Comparison of ENCODE assay signal across 12 mouse cellular contexts in genomic region chr10:91188684-91189287, GRCm38 (mm10). TPM values are rescaled to one million over a fixed set of nuclear protein-coding genes. Genes with fewer than 3 reads are reported as not detected.
DNase-seq lines count a peak whose midpoint lies in the region; ATAC-seq and TF ChIP-seq lines count a peak whose summit lies in the region.
"Had no signal": no experiment of that assay in that cellular context is flagged by ENCODE, and none has a peak within 500 bp of the region (broad histone marks: within the 10 kb centered on the region; RNA-seq: fewer than 3 reads in every experiment).

No protein-coding gene starts in this region.

- TF ChIP-seq CTCF in ES-Bruce4 (IDR thresholded peaks at IDR 0.05; ENCODE audit: low read depth, low read length), result no peak
- TF ChIP-seq CTCF in midbrain, postnatal 0 days (IDR thresholded peaks at IDR 0.05), result no peak

- no peak for ATAC-seq in hindbrain, embryonic 13.5 days (ENCODE audit: low FRiP score)
- no peak for ATAC-seq in midbrain, postnatal 0 days (ENCODE audit: low FRiP score)
- ATAC-seq in heart, embryonic 12.5 days (ENCODE audit: insufficient number of reproducible peaks, low FRiP score), result no peak
- ATAC-seq in megakaryocyte, adult 5-6 weeks (ENCODE audit: poor library complexity, severe bottlenecking), result no peak

- H3K9ac ChIP-seq in ES-Bruce4 (ENCODE audit: low read depth, poor library complexity, severe bottlenecking), result peak overlapping the region; percentile 58; the same call in 1 of the 2 replicates
- H3K9ac ChIP-seq in hindbrain, embryonic 13.5 days, result no peak overlapping the region
- H3K9ac ChIP-seq in midbrain, postnatal 0 days (replicated peaks; ENCODE audit: low read length, poor library complexity, severe bottlenecking), result no peak overlapping the region
- no peak overlapping the region for H3K9ac ChIP-seq in heart, embryonic 12.5 days
- H3K9ac ChIP-seq: stomach, embryonic 15.5 days had no signal

- 72% methylated on average over 5 of the region's 5 CpGs for WGBS in heart, embryonic 10.5 days
- 84% methylated on average over 5 of the region's 5 CpGs for WGBS in hindbrain, embryonic 13.5 days
- WGBS in midbrain, postnatal 0 days, result 88% methylated on average over 5 of the region's 5 CpGs
- 72% methylated on average over 5 of the region's 5 CpGs for WGBS in heart, embryonic 12.5 days

- H3K9me3 ChIP-seq in heart, embryonic 10.5 days, result no peaks in the 10 kb centered on the region
- H3K9me3 ChIP-seq in ES-Bruce4 (replicated peaks; ENCODE audit: control insufficient read depth, insufficient read depth, low read length, poor library complexity, severe bottlenecking), result no peaks in the 10 kb centered on the region
- H3K9me3 ChIP-seq in hindbrain, embryonic 13.5 days, result no peaks in the 10 kb centered on the region
- H3K9me3 ChIP-seq in midbrain, postnatal 0 days (ENCODE audit: low read length), result no peaks in the 10 kb centered on the region
- H3K9me3 ChIP-seq in heart, embryonic 12.5 days (replicated peaks), result no peaks in the 10 kb centered on the region; the same call in 1 of the 2 replicates
- H3K9me3 ChIP-seq: stomach, embryonic 15.5 days had no signal

- no peak for DNase-seq in heart, embryonic 10.5 days (ENCODE audit: low spot score)
- DNase-seq in heart, adult 18-20 months, result no peak
- DNase-seq in midbrain, postnatal 0 days (ENCODE audit: low spot score), result no peak
- DNase-seq in spleen, postnatal 36 days (ENCODE audit: low spot score in 2 of 2), result no peak
- DNase-seq: kidney, postnatal 25 days; lung, postnatal 36 days; thymus, postnatal 25 days had no signal

- no peak overlapping the region for H3K4me2 ChIP-seq in hindbrain, embryonic 13.5 days
- no peak overlapping the region for H3K4me2 ChIP-seq in midbrain, postnatal 0 days (ENCODE audit: low read depth, low read length, poor library complexity, severe bottlenecking)
- H3K4me2 ChIP-seq in heart, embryonic 12.5 days, result no peak overlapping the region

- no peak overlapping the region for H3K4me3 ChIP-seq in heart, embryonic 10.5 days
- no peak overlapping the region for H3K4me3 ChIP-seq in ES-Bruce4 (ENCODE audit: low read depth, low read length)
- H3K4me3 ChIP-seq in hindbrain, embryonic 13.5 days, result no peak overlapping the region
- no peak overlapping the region for H3K4me3 ChIP-seq in midbrain, postnatal 0 days (ENCODE audit: low read depth, low read length)
- no peak overlapping the region for H3K4me3 ChIP-seq in heart, embryonic 12.5 days

- H3K27ac ChIP-seq in heart, embryonic 10.5 days, result 0 out of 2 replicates have a peak overlapping the region, but pooled peaks have one; percentile 92
- H3K27ac ChIP-seq in ES-Bruce4 (ENCODE audit: insufficient read depth, low read length), result no peak overlapping the region
- H3K27ac ChIP-seq in hindbrain, embryonic 13.5 days, result peak overlapping the region; percentile 96
- H3K27ac ChIP-seq in midbrain, postnatal 0 days (ENCODE audit: low read depth, low read length), result peak overlapping the region; percentile 97
- no peak overlapping the region for H3K27ac ChIP-seq in heart, embryonic 12.5 days (ENCODE audit: poor library complexity, severe bottlenecking)

- no peaks in the 10 kb centered on the region for H3K27me3 ChIP-seq in heart, embryonic 10.5 days (ENCODE audit: insufficient read depth, poor library complexity, severe bottlenecking)
- H3K27me3 ChIP-seq in ES-Bruce4 (ENCODE audit: control insufficient read depth, insufficient read depth, low read length, poor library complexity, severe bottlenecking), result no peaks in the 10 kb centered on the region
- H3K27me3 ChIP-seq in hindbrain, embryonic 13.5 days, result no peaks in the 10 kb centered on the region
- H3K27me3 ChIP-seq in midbrain, postnatal 0 days (ENCODE audit: insufficient read depth, low read length), result no peaks in the 10 kb centered on the region
- H3K27me3 ChIP-seq in heart, embryonic 12.5 days (replicated peaks), result no peaks in the 10 kb centered on the region
- H3K27me3 ChIP-seq: stomach, embryonic 15.5 days had no signal

- no peak for TF ChIP-seq EP300 in ES-Bruce4 (IDR thresholded peaks at IDR 0.05; ENCODE audit: insufficient read depth, low read depth, low read length)

- H3K4me1 ChIP-seq in heart, embryonic 10.5 days, result peaks cover 7% of the 10 kb centered on the region
- H3K4me1 ChIP-seq in ES-Bruce4 (ENCODE audit: control insufficient read depth, insufficient read depth, low read length), result no peaks in the 10 kb centered on the region
- peaks cover 8% of the 10 kb centered on the region for H3K4me1 ChIP-seq in hindbrain, embryonic 13.5 days (replicated peaks)
- H3K4me1 ChIP-seq in midbrain, postnatal 0 days (ENCODE audit: insufficient read depth, low read length), result 0 out of 2 replicates have a peak, but pooled peaks cover 3% of the 10 kb centered on the region
- H3K4me1 ChIP-seq in heart, embryonic 12.5 days (replicated peaks), result no peaks in the 10 kb centered on the region; the same call in 1 of the 2 replicates

- H3K36me3 ChIP-seq in heart, embryonic 10.5 days, result no peaks in the 10 kb centered on the region
- no peaks in the 10 kb centered on the region for H3K36me3 ChIP-seq in ES-Bruce4 (ENCODE audit: control insufficient read depth, insufficient read depth, low read length, poor library complexity, severe bottlenecking)
- H3K36me3 ChIP-seq in hindbrain, embryonic 13.5 days, result no peaks in the 10 kb centered on the region
- no peaks in the 10 kb centered on the region for H3K36me3 ChIP-seq in midbrain, postnatal 0 days (ENCODE audit: insufficient read depth, low read length)
- H3K36me3 ChIP-seq in heart, embryonic 12.5 days, result no peaks in the 10 kb centered on the region
- H3K36me3 ChIP-seq: stomach, embryonic 15.5 days had no signal

- no peak for TF ChIP-seq POLR2A in ES-Bruce4 (IDR thresholded peaks at IDR 0.05; ENCODE audit: insufficient read depth, low read length)

RNA-seq across cellular contexts. Expression of gene Tmpo, which starts 7.7 kb away (rescaled TPM):
- 142 and 192 TPM in 2 replicates for polyA plus RNA-seq in heart, embryonic 10.5 days (2016; fragmentation: Nextera tagmentation; extraction: Ambion mirVana)
- 10 to 100 TPM; 34.0 to 42.4 TPM for total RNA-seq in heart, adult 18-20 months (2021)
- polyA plus RNA-seq in ES-Bruce4 (2011; ENCODE audit: insufficient read depth, insufficient read length, low read depth, missing spikeins), result 259 and 265 TPM in 2 replicates
- polyA plus RNA-seq in hindbrain, embryonic 13.5 days (2015; fragmentation: Nextera tagmentation; extraction: Ambion mirVana), result 123 and 129 TPM in 2 replicates
- 102 and 116 TPM in 2 replicates for total RNA-seq in midbrain, postnatal 0 days (2014; rRNA removed)
- polyA plus RNA-seq in midbrain, postnatal 0 days (2015; fragmentation: Nextera tagmentation; extraction: Ambion mirVana), result 44.6 and 54.8 TPM in 2 replicates
- 203 and 212 TPM in 2 replicates for polyA plus RNA-seq in heart, embryonic 12.5 days (2016; fragmentation: Nextera tagmentation; extraction: Ambion mirVana)
- total RNA-seq in megakaryocyte, adult 5-6 weeks (2015), result 559 and 619 TPM in 2 replicates
- total RNA-seq in megakaryocyte, adult 5-6 weeks (2017), result 895 and 963 TPM in 2 replicates

Comparison
In these comparisons a context has a peak if more than half of its experiments do, and no peak if none do; other contexts are left out.
1. H3K27ac ChIP-seq: peak in heart, embryonic 10.5 days (single experiment), hindbrain, embryonic 13.5 days (single experiment) and midbrain, postnatal 0 days (single experiment); none in ES-Bruce4 (single experiment) and heart, embryonic 12.5 days (single experiment).